Mouse (Mus musculus) kidney, postnatal 0 days (tissue): ENCODE results near the gene Gsx2. TPM values are rescaled to one million over a fixed set of nuclear protein-coding genes. Genes with fewer than 3 reads are reported as not detected.

Experiments used
- ATAC-seq: fragments of 200-750 bp; cut with Nextera tagmentation; replicated peaks from 2 replicates; pipeline ENCODE4 v1.8.0; 2017; ENCODE audit warnings: low read depth, moderate number of reproducible peaks, moderate TSS enrichment, moderate library complexity; ENCODE audit not compliant: low FRiP score
- DNase-seq: peaks from one replicate; pipeline ENCODE4 v3.0.0-alpha.2; 2016; ENCODE audit warnings: low spot score
- H3K27ac ChIP-seq: fragments of 300-500 bp; sonication (generic); 2 replicates; pipeline ENCODE4 v1.5.1; 2014; ENCODE audit warnings: mild to moderate bottlenecking
- H3K27me3 ChIP-seq: fragments of 300-500 bp; sonication (generic); 2 replicates; pipeline ENCODE4 v1.6.1; 2014; ENCODE audit warnings: low read length, mixed read lengths; ENCODE audit not compliant: insufficient read depth
- H3K36me3 ChIP-seq: fragments of 300-500 bp; sonication (generic); 2 replicates; pipeline ENCODE4 v1.6.1; 2014; ENCODE audit warnings: low read length, mixed read lengths; ENCODE audit not compliant: insufficient read depth
- H3K4me1 ChIP-seq: fragments of 300-500 bp; sonication (generic); replicated peaks from 2 replicates; pipeline ENCODE4 v1.6.1; 2014; ENCODE audit warnings: antibody characterized with exemption, low read length, mixed read lengths; ENCODE audit not compliant: insufficient read depth
- H3K4me2 ChIP-seq: fragments of 300-500 bp; sonication (generic); 2 replicates; pipeline ENCODE4 v1.6.1; 2014; ENCODE audit warnings: mild to moderate bottlenecking, low read length, moderate library complexity, mixed read lengths
- H3K4me3 ChIP-seq: fragments of 300-500 bp; sonication (generic); replicated peaks from 2 replicates; pipeline ENCODE4 v1.5.1; 2014; ENCODE audit warnings: low read depth, low read length
- H3K9ac ChIP-seq: fragments of 300-500 bp; sonication (generic); 2 replicates; pipeline ENCODE4 v1.6.1; 2014; ENCODE audit warnings: low read depth, low read length
- H3K9me3 ChIP-seq: fragments of 300-500 bp; sonication (generic); replicated peaks from 2 replicates; pipeline ENCODE4 v1.6.1; 2016; ENCODE audit warnings: low read length, inconsistent platforms, mixed read lengths
- CTCF ChIP-seq: IDR thresholded peaks from 2 replicates; pipeline ENCODE4 v1.5.1; 2016; ENCODE audit warnings: antibody characterized with exemption, low read depth, mild to moderate bottlenecking, moderate library complexity
- WGBS: fragments of 180-500 bp; shearing (Covaris S2); extraction: QIAGEN DNeasy Blood & Tissue Kit; methylation state at CpG from one replicate; pipeline ENCODE4 v1.1.7; 2014; 5-methylcytosine and 5-hydroxymethylcytosine counted together
- polyA plus RNA-seq: library from polyadenylated mRNA; unstranded; fragments of >200 nt; fragmentation: Nextera tagmentation; extraction: Ambion mirVana; gene quantifications from 2 replicates; pipeline ENCODE4 v1.2.1, GENCODE M21; 2015

The Gsx2 gene
- polyA plus RNA-seq, 1 experiment from 2014 or later, result not detected

- Histone ChIP-seq H3K4me3 (no peak overlapping the region), H3K27me3 (no peaks in the 10 kb centered on the region), H3K4me1 (peaks cover 5% of the 10 kb centered on the region), H3K9ac (no peak overlapping the region), H3K4me2 (no peak overlapping the region), H3K36me3 (no peaks in the 10 kb centered on the region), H3K9me3 (no peaks in the 10 kb centered on the region), H3K27ac (no peak overlapping the region)
- ATAC-seq, result no peak
- 57% methylated on average over 7 of the region's 7 CpGs for WGBS
- TF ChIP-seq CTCF, result no peak
- peak; percentile 38 for DNase-seq
These were observed 30.0 kb upstream of the Gsx2 start for GRCm38 (mm10) chr5:75045371-75045770.

- peak; percentile 22 for DNase-seq
- WGBS, result 20% methylated on average over 15 of the region's 15 CpGs
- peak overlapping the region; percentile 39 for H3K4me2 ChIP-seq
These were observed 28.6 kb upstream of the Gsx2 start for GRCm38 (mm10) chr5:75046681-75047321.

GRCm38 (mm10) chr5:75051109-75051508 lies 24.3 kb upstream of the Gsx2 start:
- Histone ChIP-seq H3K4me2 (no peak overlapping the region), H3K36me3 (no peaks in the 10 kb centered on the region), H3K4me3 (no peak overlapping the region), H3K9me3 (no peaks in the 10 kb centered on the region), H3K9ac (no peak overlapping the region), H3K27me3 (no peaks in the 10 kb centered on the region), H3K4me1 (no peaks in the 10 kb centered on the region), H3K27ac (no peak overlapping the region)
- WGBS, result 78% methylated on average over 4 of the region's 4 CpGs
- no peak for ATAC-seq
- TF ChIP-seq CTCF, result no peak
- DNase-seq, result no peak

More at GRCm38 (mm10) chr5:75046681-75047321, 28.6 kb upstream of the Gsx2 start:
- Histone ChIP-seq H3K27me3 (no peaks in the 10 kb centered on the region), H3K9me3 (no peaks in the 10 kb centered on the region), H3K27ac (no peak overlapping the region), H3K4me3 (0 out of 2 replicates have a peak overlapping the region, but pooled peaks have one; percentile 2), H3K9ac (no peak overlapping the region), H3K4me1 (peaks cover 5% of the 10 kb centered on the region), H3K36me3 (no peaks in the 10 kb centered on the region)
- TF ChIP-seq CTCF, result no peak
- ATAC-seq, result no peak

- Histone ChIP-seq H3K4me2 (no peak overlapping the region), H3K9me3 (no peaks in the 10 kb centered on the region), H3K4me1 (no peaks in the 10 kb centered on the region; the same call in 1 of the 2 replicates), H3K27ac (no peak overlapping the region), H3K9ac (no peak overlapping the region), H3K4me3 (no peak overlapping the region), H3K27me3 (peaks cover 5% of the 10 kb centered on the region; the same call in 1 of the 2 replicates), H3K36me3 (no peaks in the 10 kb centered on the region)
- DNase-seq (no peak), ATAC-seq (no peak)
- WGBS, result 63% methylated on average over 4 of the region's 4 CpGs
- TF ChIP-seq CTCF, result no peak
These were observed 12.2 kb upstream of the Gsx2 start for GRCm38 (mm10) chr5:75063177-75063576.

GRCm38 (mm10) chr5:75066715-75067114 lies 8.7 kb upstream of the Gsx2 start:
- Histone ChIP-seq H3K4me2 (peak overlapping the region; percentile 83), H3K4me1 (no peaks in the 10 kb centered on the region; the same call in none of the 2 replicates), H3K9me3 (no peaks in the 10 kb centered on the region), H3K36me3 (no peaks in the 10 kb centered on the region), H3K27me3 (peaks cover 36% of the 10 kb centered on the region), H3K4me3 (peak overlapping the region; percentile 41), H3K27ac (no peak overlapping the region), H3K9ac (no peak overlapping the region)
- 4% methylated on average over 8 of the region's 10 CpGs for WGBS
- ATAC-seq (peak; percentile 56), DNase-seq (no peak)
- no peak for TF ChIP-seq CTCF

GRCm38 (mm10) chr5:75067125-75067756 lies 8.2 kb upstream of the Gsx2 start:
- no peak for TF ChIP-seq CTCF
- Histone ChIP-seq H3K9me3 (no peaks in the 10 kb centered on the region), H3K4me2 (peak overlapping the region; percentile 83), H3K4me3 (peak overlapping the region; percentile 41), H3K4me1 (no peaks in the 10 kb centered on the region; the same call in none of the 2 replicates), H3K27me3 (peaks cover 41% of the 10 kb centered on the region), H3K36me3 (no peaks in the 10 kb centered on the region), H3K9ac (no peak overlapping the region), H3K27ac (no peak overlapping the region)
- DNase-seq, result no peak
- WGBS, result under 1% methylated on average over 30 of the region's 30 CpGs
- ATAC-seq, result peak; percentile 77
